Mouse (Mus musculus) kidney, adult 2 months (tissue): ENCODE results near the gene Hic1. TPM values are rescaled to one million over a fixed set of nuclear protein-coding genes. Genes with fewer than 3 reads are reported as not detected.

Experiments used
- DNase-seq: peaks from one replicate; pipeline ENCODE4 v3.0.0; 2021
- H3K27ac ChIP-seq: fragments of 200-500 bp; 2 replicates; pipeline ENCODE4 v1.5.1; 2012; ENCODE audit warnings: low read depth, low read length, control low read depth, inconsistent platforms; ENCODE audit not compliant: insufficient read depth
- H3K27me3 ChIP-seq: fragments of 200-500 bp; replicated peaks from 2 replicates; pipeline ENCODE4 v1.6.1; 2012; ENCODE audit warnings: mild to moderate bottlenecking, moderate library complexity, low read length, inconsistent platforms; ENCODE audit not compliant: control insufficient read depth, insufficient read depth
- H3K36me3 ChIP-seq: fragments of 200-500 bp; 2 replicates; pipeline ENCODE4 v1.6.1; 2012; ENCODE audit warnings: mild to moderate bottlenecking, moderate library complexity, low read length, inconsistent platforms; ENCODE audit not compliant: control insufficient read depth, insufficient read depth
- H3K4me1 ChIP-seq: fragments of 200-500 bp; 2 replicates; pipeline ENCODE4 v1.6.1; 2011; ENCODE audit warnings: low read length; ENCODE audit not compliant: control insufficient read depth, insufficient read depth
- H3K4me3 ChIP-seq: fragments of 200-500 bp; 2 replicates; pipeline ENCODE4 v1.5.1; 2011; ENCODE audit warnings: mild to moderate bottlenecking, low read depth, low read length, control low read depth; ENCODE audit not compliant: insufficient read depth
- CTCF ChIP-seq: fragments of 200-500 bp; conservative IDR thresholded peaks from 2 replicates; pipeline ENCODE4 v1.5.1; 2011; ENCODE audit warnings: low read depth, mild to moderate bottlenecking, control low read depth, low read length, moderate library complexity, mixed read lengths; ENCODE audit not compliant: insufficient read depth, insufficient read length
- POLR2A ChIP-seq: fragments of 200-500 bp; IDR thresholded peaks from one replicate; pipeline ENCODE4 v1.6.1; 2011; ENCODE audit warnings: low read depth, low read length, control low read depth
- WGBS: fragments of 180-500 bp; shearing (Covaris S2); methylation state at CpG from one replicate; pipeline ENCODE4 v1.1.7; 2018; 5-methylcytosine and 5-hydroxymethylcytosine counted together
- polyA plus RNA-seq: library from polyadenylated mRNA; depleted of rRNA; stranded (reverse); fragments of >200 nt; gene quantifications from 2 replicates; pipeline ENCODE4 v1.2.3, GENCODE M21; 2012

Gene Hic1
- polyA plus RNA-seq, 1 experiment = 8.6 TPM

GRCm38 (mm10) chr11:75192336-75193214 is 23.3 kb upstream of the Hic1 start:
- Histone ChIP-seq H3K36me3 (no peaks in the 10 kb centered on the region), H3K27me3 (no peaks in the 10 kb centered on the region), H3K4me1 (peaks cover 5% of the 10 kb centered on the region; the same call in 1 of the 2 replicates), H3K4me3 (peak overlapping the region; percentile 54), H3K27ac (no peak overlapping the region)
- peak; percentile 91 for DNase-seq
- 26% methylated on average over 13 of the region's 13 CpGs for WGBS
- TF ChIP-seq POLR2A (no peak), CTCF (peak; percentile 84)

- TF ChIP-seq POLR2A (no peak), CTCF (no peak)
- no peaks in the 10 kb centered on the region for H3K27me3 ChIP-seq
- peaks cover 5% of the 10 kb centered on the region; the same call in 1 of the 2 replicates for H3K4me1 ChIP-seq
- H3K36me3 ChIP-seq = no peaks in the 10 kb centered on the region
- DNase-seq = no peak
- 75% methylated on average over 6 of the region's 6 CpGs for WGBS
- H3K4me3 ChIP-seq = no peak overlapping the region
- H3K27ac ChIP-seq = no peak overlapping the region
Measured at GRCm38 (mm10) chr11:75191841-75192240, 22.5 kb upstream of the Hic1 start.

DNA sequence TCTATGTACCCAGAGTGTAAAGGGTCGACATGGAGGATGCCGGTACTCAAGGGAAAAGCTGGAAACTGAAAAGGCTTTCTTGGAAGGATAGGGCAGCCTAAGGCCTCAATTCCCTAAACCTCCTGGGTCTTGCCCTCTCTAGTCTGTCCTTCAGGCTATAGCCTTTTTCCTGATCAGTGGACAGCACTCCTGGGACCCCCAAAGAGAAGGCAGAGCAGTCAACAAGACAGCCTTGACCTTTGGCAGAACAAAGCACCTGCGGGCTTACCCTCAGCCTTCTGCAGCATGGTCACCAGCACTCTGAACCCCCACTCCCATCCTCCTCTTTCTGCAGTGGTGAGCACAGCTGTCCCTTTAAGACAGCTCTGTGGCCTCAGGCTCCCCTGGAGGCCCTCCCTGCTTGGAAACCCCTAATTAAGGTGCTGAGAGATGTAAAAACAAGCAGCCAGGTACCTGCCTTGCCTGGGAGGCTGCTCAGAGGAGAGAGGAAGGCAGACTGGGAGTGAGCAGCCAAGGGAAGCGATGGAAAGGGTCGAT is 21.7 kb upstream of the Hic1 start, which contains the start of gene Dph1:
Gene Dph1, minus strand, starts transcription at position 337 of the 537 bp plus-strand sequence.
- Histone ChIP-seq H3K27me3 (no peaks in the 10 kb centered on the region), H3K4me1 (peaks cover 5% of the 10 kb centered on the region; the same call in 1 of the 2 replicates), H3K27ac (no peak within 1 kb of the TSS), H3K4me3 (peak within 1 kb of the TSS; percentile 96), H3K36me3 (no peaks in the 10 kb centered on the region)
- TF ChIP-seq POLR2A (no peak), CTCF (no peak)
- no peak for DNase-seq
- 55% methylated on average over 5 of the region's 5 CpGs for WGBS

GRCm38 (mm10) chr11:75190371-75190724 is 21.0 kb upstream of the Hic1 start:
- Histone ChIP-seq H3K4me3 (peak overlapping the region; percentile 96), H3K36me3 (no peaks in the 10 kb centered on the region), H3K27ac (no peak overlapping the region), H3K4me1 (peaks cover 5% of the 10 kb centered on the region; the same call in 1 of the 2 replicates), H3K27me3 (no peaks in the 10 kb centered on the region)
- under 1% methylated on average over 24 of the region's 24 CpGs for WGBS
- TF ChIP-seq POLR2A (peak; percentile 27), CTCF (peak; percentile 43)
- peak; percentile 93 for DNase-seq

- Histone ChIP-seq H3K4me3 (peak overlapping the region; percentile 96), H3K4me1 (peaks cover 5% of the 10 kb centered on the region; the same call in 1 of the 2 replicates), H3K36me3 (no peaks in the 10 kb centered on the region), H3K27me3 (no peaks in the 10 kb centered on the region), H3K27ac (no peak overlapping the region)
- peak; percentile 25 for DNase-seq
- under 1% methylated on average over 22 of the region's 22 CpGs for WGBS
- TF ChIP-seq CTCF = no peak
- TF ChIP-seq POLR2A = no peak
Measured at GRCm38 (mm10) chr11:75189713-75190370, 20.5 kb upstream of the Hic1 start.

- TF ChIP-seq POLR2A (no peak), CTCF (no peak)
- DNase-seq = no peak
- Histone ChIP-seq H3K36me3 (no peaks in the 10 kb centered on the region), H3K27ac (no peak overlapping the region), H3K4me3 (no peak overlapping the region), H3K27me3 (no peaks in the 10 kb centered on the region), H3K4me1 (no peaks in the 10 kb centered on the region; the same call in 1 of the 2 replicates)
- WGBS = 59% methylated on average over 2 of the region's 2 CpGs
Measured at GRCm38 (mm10) chr11:75184986-75185385, 15.7 kb upstream of the Hic1 start.
